Mouse (Mus musculus) frontal cortex, postnatal 10 days (tissue): ENCODE data around the gene Spink4.
A peak's percentile ranks its signal among the peaks of the same experiment; 100 is the strongest.
"Not testable (repeated sequence)": the region's sequence is repeated elsewhere in the genome, so short reads cannot be mapped to it uniquely, and the experiment has no call there.

Source experiments
- DNase-seq, 2 experiments: peaks; one replicate each; pipeline ENCODE4 v3.0.0; 2022; ENCODE audit warnings: low spot score in 2 of 2, mixed read lengths in 1 of 2

Spink4 gene

GRCm38 (mm10) chr4:40900612-40901011, 19.2 kb upstream of the Spink4 start:
- no peak for DNase-seq

- DNase-seq: no peak
Measured at GRCm38 (mm10) chr4:40906298-40906697, 13.6 kb upstream of the Spink4 start.

- no peak for DNase-seq
Measured at GRCm38 (mm10) chr4:40908261-40908969, 11.4 kb upstream of the Spink4 start.

GRCm38 (mm10) chr4:40914287-40914867, 5.5 kb upstream of the Spink4 start:
- DNase-seq: no peak

- DNase-seq: no peak
Measured at GRCm38 (mm10) chr4:40915947-40916346, 3.9 kb upstream of the Spink4 start.

- DNase-seq: no peak
Measured at GRCm38 (mm10) chr4:40916592-40917155, 3.2 kb upstream of the Spink4 start.

- DNase-seq: no peak
Measured at GRCm38 (mm10) chr4:40920576-40920975, 724 bp downstream of the Spink4 start.

- no peak for DNase-seq
Measured at GRCm38 (mm10) chr4:40921288-40921687, 1.4 kb downstream of the Spink4 start.

GRCm38 (mm10) chr4:40923087-40923651, 3.3 kb downstream of the Spink4 start:
- no peak for DNase-seq

GRCm38 (mm10) chr4:40925568-40925967, 5.7 kb downstream of the Spink4 start:
- DNase-seq: no peak

GRCm38 (mm10) chr4:40929046-40929445, 9.2 kb downstream of the Spink4 start:
- DNase-seq: no peak

- DNase-seq: no peak
Measured at GRCm38 (mm10) chr4:40933694-40934093, 13.8 kb downstream of the Spink4 start.

GRCm38 (mm10) chr4:40934369-40934768, 14.5 kb downstream of the Spink4 start:
- DNase-seq: not testable (repeated sequence)

- peak; percentile 48 to 72 for DNase-seq
Measured at GRCm38 (mm10) chr4:40936175-40936839, 16.5 kb downstream of the Spink4 start.

- DNase-seq: no peak
Measured at GRCm38 (mm10) chr4:40938793-40939192, 18.9 kb downstream of the Spink4 start.

GRCm38 (mm10) chr4:40943651-40944050, 23.8 kb downstream of the Spink4 start:
- no peak for DNase-seq

- DNase-seq: no peak
Measured at GRCm38 (mm10) chr4:40946516-40947121, 26.8 kb downstream of the Spink4 start.

GRCm38 (mm10) chr4:40947565-40948159, 27.8 kb downstream of the Spink4 start:
- peak in 1 of 2 experiments; percentile 45 for DNase-seq

- DNase-seq: peak; percentile 96 to 98
Measured at GRCm38 (mm10) chr4:40948160-40948708, 28.4 kb downstream of the Spink4 start, which contains the start of the genes Bag1 and Chmp5. Gene Bag1 (minus strand): TSS chr4:40948294. Gene Chmp5 (plus strand): TSS chr4:40948407.

- no peak for DNase-seq
Measured at GRCm38 (mm10) chr4:40953521-40953920, 33.7 kb downstream of the Spink4 start.

- no peak for DNase-seq
Measured at GRCm38 (mm10) chr4:40955942-40956341, 36.1 kb downstream of the Spink4 start.
